Mouse (Mus musculus) urinary bladder, adult 2 months (tissue): ENCODE results near the gene Btg3. TPM values are rescaled to one million over a fixed set of nuclear protein-coding genes. Genes with fewer than 3 reads are reported as not detected.
"Not testable (repeated sequence)": the region's sequence is repeated elsewhere in the genome, so short reads cannot be mapped to it uniquely, and the experiment has no call there.

ENCODE experiments used
- DNase-seq: peaks from one replicate; pipeline ENCODE4 v3.0.0; 2022; ENCODE audit warnings: low spot score
- polyA plus RNA-seq: library from polyadenylated mRNA; depleted of rRNA; stranded (reverse); fragments of >200 nt; gene quantifications from 2 replicates; pipeline ENCODE4 v1.2.3, GENCODE M21; 2012; rRNA removed

Btg3 gene
- polyA plus RNA-seq: 15.3 and 19.3 TPM in 2 replicates

DNA sequence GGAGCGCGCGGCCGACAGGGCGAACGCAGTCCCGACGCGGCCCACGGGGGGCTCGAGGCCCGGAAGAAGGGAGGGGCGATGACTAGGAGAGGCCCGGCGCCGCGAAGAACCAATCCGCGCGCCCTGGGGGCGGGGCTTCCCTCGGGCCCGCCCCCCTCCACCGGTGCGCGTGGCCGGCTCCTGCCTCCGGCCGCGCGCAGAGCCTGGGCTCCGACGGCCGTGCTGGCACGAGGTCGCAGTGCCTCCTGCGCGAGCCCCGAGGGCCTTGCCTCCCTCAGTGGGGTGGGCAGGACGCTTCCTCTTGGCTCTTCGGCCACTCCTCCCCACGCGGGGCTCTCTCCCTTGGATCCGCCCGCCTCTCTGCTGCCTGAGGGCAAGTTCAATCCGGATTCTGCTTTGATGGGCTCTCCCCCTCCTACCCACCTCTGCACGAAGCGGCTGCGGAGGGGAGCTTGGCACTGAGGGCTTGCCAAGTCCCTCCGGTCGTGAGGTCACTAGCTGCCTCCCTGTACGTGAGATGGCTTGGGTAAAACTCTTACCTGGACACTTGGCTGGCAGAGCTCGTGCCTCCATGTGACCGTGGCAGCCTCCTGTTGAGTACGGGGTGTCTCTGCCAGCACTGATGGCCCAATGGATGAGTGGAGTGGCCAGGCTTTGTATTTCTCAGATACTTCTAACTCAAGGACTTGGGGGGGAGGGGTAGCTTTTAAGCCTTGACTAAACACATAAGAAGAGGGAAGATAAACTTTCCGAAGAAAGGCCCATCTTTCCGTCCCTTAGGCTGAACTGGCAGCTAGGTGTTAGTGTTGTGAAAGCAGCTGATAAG lies at the start of gene Btg3:
Gene Btg3 (minus strand): TSS at position 448 of the 826 bp plus-strand sequence.
- DNase-seq: peak; percentile 77

- DNase-seq: no peak
Measured at GRCm38 (mm10) chr16:78417733-78418132, 40.7 kb upstream of the Btg3 start.

- no peak for DNase-seq
Measured at GRCm38 (mm10) chr16:78416500-78416899, 39.5 kb upstream of the Btg3 start.

DNA sequence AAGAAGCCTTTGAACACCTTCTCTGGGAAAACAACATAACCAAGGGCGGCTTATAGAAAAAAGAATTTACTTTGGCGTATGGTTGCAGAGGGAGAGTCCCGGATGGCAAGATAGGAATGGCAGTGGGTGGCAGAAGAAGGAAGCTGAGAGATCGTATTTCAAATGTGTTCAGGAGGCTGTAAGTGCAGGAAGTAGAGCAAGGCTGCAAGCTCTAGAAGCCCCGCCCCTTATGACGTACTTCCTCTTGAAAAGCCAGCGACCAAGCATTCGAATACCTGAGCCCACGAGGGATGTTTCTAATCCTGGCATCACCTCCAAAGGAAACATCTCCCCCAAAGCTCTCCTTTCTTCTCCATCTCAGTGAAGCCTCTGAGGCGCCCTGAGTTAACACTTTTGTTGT lies 33.0 kb upstream of the Btg3 start:
- no peak for DNase-seq

DNA sequence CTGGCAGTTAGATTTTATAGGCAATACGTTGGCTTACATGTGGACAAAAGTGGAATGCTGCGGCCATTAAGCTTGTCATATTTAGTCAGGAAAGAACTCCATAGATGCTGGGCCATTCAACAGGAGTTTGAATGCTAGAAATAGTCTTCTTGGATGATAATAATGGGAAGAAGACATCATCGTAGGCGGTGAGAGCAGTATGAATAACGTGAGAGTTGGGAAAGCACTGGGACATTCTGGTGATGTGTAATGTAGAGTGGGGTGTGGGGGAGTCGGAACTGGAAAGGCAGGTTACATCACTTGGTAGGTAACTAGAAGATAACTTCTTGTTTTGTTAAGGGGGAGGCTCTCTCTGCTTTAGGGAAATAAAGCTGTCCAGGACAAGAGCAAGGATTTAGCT lies 30.9 kb upstream of the Btg3 start:
- no peak for DNase-seq

DNA sequence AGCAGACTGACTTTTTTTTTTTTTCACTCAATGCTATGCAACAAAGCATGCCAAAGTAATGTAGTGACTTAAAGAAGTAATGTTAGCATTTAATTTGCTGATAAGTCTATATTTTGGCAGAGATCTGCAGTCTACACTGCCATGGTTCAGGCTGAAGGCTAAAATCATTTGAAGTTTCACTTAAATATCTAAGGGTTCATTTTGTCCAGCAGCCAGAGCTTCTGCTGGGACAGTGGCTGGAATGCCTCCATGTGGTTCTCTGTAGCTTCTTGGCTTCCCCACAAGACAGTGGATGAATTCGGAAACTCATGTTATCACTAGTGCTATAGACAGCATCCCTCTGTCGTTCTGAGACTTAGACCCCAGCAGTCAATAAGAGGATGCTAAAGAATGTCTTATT lies 29.7 kb upstream of the Btg3 start:
- DNase-seq: no peak

GRCm38 (mm10) chr16:78402316-78402715 lies 25.3 kb upstream of the Btg3 start:
- DNase-seq: no peak

DNA sequence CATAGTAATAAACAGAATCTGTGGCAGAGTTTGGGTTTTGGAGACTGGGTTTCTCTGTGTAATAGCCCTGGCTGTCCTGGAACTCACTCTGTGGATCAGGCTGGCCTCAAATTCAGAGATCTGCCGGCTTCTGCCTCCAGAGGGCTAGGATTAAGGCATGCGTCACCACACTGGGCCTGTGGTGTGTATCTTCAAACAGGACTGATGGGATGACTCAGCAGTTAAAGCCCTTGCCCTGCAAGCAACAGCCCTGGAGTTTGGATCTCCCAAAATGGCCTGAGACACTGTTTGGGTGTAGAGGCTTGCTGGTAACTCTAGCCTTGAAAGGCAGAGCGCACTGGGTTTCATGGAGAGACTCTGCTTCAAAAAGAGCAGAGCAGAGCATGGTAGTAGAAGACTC lies 22.4 kb upstream of the Btg3 start:
- DNase-seq: no peak

DNA sequence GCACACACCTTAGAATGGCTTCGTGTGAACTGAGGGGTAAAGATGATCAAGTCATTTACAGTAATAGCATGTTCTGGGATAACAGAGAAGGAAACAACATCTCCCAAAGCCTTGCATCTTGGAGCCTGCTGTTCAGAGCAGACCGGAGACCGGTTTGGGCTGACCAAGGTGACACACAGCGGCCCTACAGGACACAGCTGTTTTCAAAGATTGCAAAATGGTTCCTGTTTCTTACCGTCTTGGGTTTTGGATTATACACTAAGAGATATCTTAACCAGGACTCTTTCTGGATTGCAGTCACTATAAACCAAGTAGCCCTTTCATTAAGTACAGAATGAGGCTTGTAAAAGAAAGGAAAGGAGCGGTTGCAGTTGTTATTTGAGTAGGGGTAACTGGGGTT lies 21.7 kb upstream of the Btg3 start:
- DNase-seq: no peak

GRCm38 (mm10) chr16:78391354-78391753 lies 14.4 kb upstream of the Btg3 start:
- DNase-seq: no peak

DNA sequence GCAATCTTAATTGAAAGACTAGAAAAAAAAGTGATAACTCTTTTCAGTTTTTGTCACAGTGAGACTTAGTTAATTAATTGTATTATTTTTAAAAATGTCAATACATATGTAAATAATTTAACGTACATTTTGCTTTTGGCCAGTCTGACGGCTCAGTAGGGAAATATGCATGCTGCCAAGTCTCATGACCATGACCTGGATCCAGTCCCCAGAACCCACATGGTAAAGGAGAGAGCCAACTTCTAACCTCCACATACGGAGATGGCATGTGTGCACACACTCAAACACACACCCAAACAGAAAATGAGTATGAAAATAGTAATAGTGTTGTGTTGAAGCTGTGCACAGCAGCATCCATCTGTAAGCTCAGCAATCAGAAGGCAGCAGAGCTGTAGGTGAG lies 13.0 kb upstream of the Btg3 start:
- DNase-seq: no peak

GRCm38 (mm10) chr16:78389122-78389521 lies 12.1 kb upstream of the Btg3 start:
- no peak for DNase-seq

DNA sequence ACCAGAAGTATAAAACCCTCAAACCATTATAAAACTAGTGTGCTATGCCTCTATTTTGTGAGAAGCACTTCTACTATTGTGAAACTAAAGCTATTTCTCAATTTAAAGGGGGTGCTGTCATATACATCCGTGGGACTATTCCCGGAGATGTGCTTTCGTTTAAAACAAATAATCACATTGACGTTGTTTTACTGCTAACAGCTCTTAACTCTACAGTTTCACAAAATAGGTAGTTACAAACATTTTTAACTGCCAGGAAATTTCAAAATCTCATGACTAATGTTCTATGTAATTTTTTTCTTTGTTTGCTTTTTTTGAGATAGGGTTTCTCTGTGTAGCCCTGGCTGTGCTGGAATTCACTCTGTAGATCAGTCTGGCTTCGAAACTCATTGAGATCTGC lies 1.5 kb upstream of the Btg3 start:
- DNase-seq: no peak

- peak; percentile 54 for DNase-seq
Measured at GRCm38 (mm10) chr16:78375821-78376691, 936 bp downstream of the Btg3 start.

GRCm38 (mm10) chr16:78375222-78375621 lies 1.8 kb downstream of the Btg3 start:
- DNase-seq: no peak

DNA sequence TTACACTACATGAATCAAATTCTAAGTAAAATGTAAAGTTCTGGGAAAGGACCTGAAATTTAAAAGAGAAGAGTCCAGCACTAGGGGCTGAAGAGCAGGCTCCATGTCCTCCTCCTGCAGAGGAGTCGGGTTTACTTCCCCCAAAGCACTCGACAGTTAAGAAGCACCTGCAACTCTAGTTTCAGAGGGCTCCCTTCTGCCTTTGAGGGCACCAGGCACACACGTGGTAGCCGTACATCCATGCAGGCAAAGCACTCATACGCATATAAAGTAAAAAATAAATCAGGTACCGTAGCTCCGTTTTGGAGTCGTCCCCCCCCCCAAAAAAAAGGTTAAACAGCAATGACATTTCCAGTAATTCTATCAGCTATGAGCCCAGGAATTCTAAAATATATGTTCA lies 3.2 kb downstream of the Btg3 start:
- DNase-seq: no peak

DNA sequence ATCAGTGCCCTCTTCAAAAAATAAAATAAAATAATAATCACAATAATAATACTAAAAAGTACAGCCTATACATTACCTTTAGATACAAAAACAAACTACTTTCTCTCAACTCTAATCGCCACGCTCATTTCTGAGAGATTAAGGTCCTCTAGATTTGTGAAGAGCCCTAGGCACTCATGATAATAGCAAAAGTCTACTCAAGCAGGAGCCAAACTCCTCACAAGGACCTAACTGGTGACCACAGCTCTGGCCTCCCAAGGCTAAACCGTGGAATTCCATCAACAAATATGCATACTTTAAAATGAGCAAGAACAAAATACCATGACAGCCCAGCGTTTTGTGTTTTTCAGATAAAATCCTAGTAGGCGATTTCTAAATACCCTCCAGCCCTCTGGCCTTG lies 4.2 kb downstream of the Btg3 start:
- no peak for DNase-seq

DNA sequence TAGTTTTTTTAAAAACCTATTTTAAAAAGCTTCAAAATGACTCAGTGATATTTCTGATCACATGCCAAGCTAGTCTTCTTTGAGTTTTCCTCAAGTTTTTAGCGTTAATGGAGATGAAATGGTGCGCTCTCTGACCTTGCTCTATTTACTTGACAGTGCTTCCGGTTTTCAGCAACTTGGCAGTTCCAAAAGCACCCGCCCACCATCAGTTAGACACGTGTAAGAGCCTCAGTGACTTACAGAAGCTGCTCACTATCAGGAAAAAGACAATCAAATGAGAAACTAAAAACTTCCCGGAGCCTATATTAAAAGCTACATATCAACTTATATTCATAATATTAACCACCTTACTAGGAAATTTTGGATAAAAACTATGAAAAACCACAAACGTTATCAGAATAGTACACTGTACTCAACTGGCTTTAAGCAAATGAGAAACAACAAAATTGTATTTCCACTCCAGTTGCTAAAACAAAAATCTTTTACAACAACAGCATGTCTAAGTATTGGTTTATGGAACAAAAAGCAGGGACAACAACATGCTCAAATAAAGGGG lies 5.4 kb downstream of the Btg3 start:
- DNase-seq: no peak

DNA sequence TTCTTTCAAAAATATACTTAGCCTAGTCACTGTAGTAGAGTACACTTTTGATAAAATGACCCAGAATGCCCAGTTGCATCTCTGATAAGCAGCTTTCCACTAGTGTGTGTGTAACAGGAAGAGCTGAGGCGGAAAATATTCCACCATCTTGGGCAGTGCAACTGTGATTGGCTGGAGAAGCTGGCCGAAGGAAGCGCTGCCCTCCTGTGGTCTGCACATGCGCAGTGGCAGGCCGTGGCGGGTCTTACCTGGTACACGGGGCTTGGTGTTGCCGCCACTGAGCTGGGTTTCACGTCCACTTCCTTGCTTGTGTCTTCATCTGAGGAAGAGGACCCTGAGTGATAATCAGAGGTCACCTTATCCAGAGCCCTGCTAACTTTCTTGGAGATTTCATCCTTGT lies 12.4 kb downstream of the Btg3 start:
- not testable (repeated sequence) for DNase-seq

DNA sequence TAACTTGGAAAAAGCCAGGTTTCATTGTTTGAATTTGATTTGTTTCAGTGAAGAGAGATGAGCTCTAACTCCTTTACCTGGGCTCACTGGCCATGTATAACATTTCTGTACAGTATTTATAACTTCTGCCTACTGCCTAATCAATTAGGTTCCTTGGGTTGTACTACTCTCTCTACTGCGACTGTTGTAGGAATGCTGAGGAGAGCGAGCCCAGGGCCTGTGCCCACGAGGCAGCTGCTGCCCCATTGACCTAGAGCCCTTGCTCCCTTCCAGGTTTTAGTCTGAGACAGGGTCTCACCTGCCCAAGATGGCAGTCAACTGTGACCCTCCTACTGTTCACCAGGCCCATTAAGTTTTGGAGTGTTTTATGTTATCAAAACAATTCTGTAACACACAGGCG lies 15.5 kb downstream of the Btg3 start:
- no peak for DNase-seq

DNA sequence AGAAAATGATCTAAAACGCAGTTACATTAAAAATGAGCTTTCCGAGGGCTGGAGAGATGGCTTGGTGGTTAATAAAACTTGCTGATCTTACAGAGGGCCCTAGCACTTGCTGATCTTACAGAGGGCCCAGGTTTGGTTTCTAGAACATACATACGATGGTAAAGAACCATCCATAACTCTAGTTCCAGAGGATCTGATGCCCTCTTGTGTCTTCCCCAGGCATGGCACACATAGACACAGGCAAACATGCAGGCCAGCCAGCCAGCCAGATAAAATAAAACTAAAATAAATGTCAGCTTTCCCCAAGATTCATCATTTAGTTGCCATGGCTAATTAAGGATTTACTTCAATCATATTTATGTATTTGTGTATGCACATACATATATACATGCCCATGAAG lies 19.2 kb downstream of the Btg3 start:
- no peak for DNase-seq

- DNase-seq: no peak
Measured at GRCm38 (mm10) chr16:78347328-78347926, 29.6 kb downstream of the Btg3 start.
